Mouse (Mus musculus): ENCODE measurements around the gene Rsbn1.

DNA sequence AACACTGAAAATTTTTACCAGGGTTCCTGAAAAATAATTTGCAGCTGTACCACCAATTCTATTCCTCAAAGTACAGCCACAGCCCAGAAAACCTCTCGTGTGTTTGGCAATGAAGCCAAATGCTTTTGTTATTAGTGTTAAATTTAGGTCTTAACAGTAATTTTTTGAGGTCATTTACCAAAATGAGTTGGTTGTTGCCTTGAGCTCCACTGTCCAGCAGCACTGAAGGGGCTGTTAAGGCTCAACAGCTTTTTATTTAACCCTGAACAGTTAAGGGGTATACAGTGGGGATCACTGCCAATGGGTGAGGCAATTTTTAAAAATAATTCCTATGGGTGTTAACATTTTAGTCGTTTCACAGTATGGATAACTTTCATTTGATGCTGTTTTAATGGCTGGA lies 53.3 kb downstream of the Rsbn1 start:
- TF ChIP-seq CTCF (IDR thresholded peaks at IDR 0.05) (no peak), EP300 (IDR thresholded peaks at IDR 0.05) (no peak)
